Mouse (Mus musculus): Measurements from ENCODE around the gene Nat8f2. TPM values are rescaled to one million over a fixed set of nuclear protein-coding genes. Genes with fewer than 3 reads are reported as not detected.

Gene Nat8f2
- 0.30 and 2.4 TPM in 2 replicates for polyA plus RNA-seq (2012; rRNA removed; ENCODE audit: low replicate concordance)

DNA sequence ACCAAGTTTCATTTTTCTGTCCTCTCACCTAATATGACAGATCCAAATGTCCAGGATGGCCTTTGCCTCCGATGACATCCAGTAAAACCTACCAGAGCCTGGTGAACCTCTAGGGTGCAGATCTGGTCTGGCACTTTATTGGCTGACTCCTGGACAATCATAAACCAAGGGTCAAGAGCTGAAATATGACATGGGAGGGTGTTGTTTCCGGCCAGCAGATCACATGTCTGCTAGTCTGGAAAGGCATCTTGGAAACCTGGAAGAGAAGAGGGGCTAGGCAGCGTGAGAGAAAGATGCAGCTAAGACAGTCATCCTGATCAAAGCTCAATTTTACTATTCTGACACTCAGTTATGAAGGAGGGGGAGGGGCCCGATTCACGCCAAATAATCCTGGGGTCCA is at the start of gene Nat8f2:
TSS of gene Nat8f2 (minus strand) at position 153 of the 400 bp plus-strand sequence.

DNA sequence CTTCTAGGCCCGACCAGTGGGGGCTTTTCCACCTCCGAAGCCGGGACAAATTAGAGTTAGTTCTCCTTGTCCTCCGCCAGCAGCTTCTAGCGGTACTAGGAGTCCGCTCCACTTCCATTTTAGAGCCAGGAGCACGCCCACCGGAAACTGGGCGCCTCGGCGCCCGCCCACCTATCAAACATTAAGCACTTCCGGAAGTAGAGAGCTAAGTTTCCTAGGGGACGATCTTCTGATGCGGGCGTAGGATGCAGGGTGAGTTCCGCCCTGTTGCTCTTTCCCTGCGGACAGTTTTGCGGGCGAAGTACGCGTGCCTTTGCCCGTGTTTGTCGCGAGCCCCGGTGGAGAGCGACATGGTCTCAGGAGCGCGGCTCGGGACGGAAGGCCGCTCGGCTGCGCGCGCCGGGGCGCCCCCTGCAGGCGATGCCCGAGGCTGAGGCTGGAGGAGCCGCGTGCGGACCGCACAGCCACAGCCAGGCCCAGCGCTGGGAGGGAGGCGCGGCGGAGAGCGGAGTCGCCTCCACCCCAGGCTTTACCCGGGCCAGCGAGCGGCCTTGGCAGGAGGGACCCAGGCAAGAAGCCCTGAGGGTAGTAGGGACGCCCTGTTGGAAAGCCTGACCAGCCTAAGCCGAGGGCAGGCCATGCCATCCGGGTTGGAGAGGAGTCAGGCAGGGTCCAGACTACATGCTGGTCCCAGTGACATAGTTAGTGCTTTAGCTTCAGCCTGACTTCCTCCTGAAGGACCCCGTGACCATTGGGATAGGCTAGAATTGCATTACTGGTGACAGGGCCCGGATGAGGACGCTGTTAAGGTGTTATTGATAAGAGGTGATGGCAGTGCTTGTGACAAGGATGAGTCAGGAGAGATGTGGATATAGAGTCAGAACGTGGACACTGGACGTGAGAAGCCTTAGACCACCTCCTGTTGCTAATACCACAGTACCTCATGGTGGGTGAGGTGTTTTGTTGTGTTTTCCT is 46.9 kb upstream of the Nat8f2 start, which contains the start of gene Nat8f1:
TSS of gene Nat8f1 (minus strand) at position 149 of the 975 bp plus-strand sequence.

DNA sequence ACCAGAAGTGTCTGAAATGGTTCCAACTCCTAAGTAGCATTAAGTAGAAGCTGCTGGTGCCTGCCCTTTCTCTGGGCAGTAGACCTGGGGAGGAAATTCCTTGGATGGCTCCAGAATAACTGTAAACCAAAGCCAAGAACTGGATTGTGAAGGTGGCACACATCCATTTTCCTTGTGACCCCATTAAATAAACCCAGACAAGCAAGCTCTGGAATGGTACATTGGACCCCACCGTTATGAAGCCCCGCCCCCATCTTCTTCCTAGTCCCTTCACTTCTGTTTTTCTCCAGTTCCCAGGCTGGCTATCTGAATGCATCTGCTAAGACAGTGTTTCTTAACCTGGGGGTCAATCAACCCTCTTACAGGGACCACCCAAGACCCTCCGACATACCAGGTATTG is 42.6 kb upstream of the Nat8f2 start, which contains the start of gene Tprkb:
TSS of gene Tprkb (plus strand) at position 279 of the 400 bp plus-strand sequence.

DNA sequence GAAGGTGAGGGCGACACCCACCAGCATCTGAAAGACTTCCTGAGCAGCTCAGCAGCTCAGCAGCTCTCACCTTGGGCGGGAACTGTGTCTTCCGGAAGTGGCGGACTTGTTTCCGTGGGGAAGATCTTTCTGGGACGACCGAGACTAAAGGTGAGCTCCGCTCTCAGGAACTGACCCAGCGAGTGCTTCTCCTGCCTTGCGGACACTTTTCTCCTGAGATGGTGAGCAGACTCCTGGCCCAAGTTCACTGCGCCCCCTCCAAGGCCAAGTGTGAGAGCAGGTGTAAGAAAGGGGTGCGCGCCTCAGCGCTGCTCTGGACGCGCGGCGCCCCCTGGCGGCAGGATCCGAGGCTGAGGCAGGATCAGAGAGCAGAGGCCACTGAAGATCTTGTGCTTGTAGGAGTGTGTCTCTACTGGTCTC is 35.7 kb upstream of the Nat8f2 start, which contains the start of gene Nat8f4:
TSS of gene Nat8f4 (minus strand) at position 243 of the 420 bp plus-strand sequence.

DNA sequence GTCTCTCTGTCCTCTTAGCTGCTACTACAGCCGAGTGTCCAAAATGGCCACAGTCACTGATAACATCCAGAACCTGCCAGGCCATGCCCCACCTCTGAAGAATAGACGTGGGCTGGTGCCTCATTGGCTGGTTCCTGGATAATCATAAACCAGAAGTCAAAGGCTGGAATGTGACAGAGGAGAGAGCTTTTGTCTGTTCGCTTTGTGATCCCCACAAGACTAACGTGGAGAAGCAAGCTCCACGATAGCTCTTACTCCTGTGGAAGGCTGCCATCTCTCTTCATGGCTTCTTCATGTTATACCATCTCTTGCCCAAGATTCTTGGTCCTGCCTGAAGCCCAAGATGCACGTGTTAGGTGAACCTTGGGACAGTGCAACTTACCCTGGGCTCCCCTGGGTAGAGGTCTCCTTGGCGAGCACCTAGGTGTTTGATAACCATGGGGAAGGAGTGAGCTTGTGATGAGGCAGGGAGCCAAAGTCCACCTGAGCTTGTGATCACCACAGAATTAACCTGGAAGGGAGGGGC is 37.1 kb downstream of the Nat8f2 start, which contains the start of gene Nat8:
TSS of gene Nat8 (minus strand) at position 287 of the 526 bp plus-strand sequence.

DNA sequence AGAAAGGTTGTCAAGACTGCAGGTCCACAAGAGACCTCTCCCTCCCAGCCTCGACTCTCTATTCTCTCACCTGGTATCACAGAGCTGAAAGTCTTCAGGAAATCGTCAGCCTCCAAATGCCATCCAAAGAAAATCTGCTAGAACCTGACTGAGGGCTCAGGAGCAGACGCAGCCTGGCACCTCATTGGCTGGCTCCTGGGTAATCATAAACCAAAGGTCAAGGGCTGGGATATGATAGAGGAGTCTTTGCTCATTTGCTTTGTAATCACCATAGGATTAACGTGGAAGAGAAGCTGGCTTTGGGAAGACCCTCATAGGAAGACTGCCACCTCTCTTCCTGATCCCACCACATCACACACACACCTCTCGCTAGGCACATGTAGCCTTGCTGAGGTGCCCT is 48.1 kb downstream of the Nat8f2 start, which contains the start of the genes Nat8f6 and Nat8f5:
TSS of gene Nat8f6 (minus strand) at position 118 of the 400 bp plus-strand sequence.
TSS of gene Nat8f5 (minus strand) at position 136 of the 400 bp plus-strand sequence.

Other genes starting within 250 kb of the Nat8f2 start
- 3.2 and 15.6 TPM in 2 replicates for gene Nat8f7, start 156.0 kb downstream of the Nat8f2 start, polyA plus RNA-seq (2012; rRNA removed; ENCODE audit: low replicate concordance)
- 1.5 TPM in 1 of 2 replicates, not detected in the other for gene Nat8f3, start 103.4 kb downstream of the Nat8f2 start, polyA plus RNA-seq (2012; rRNA removed; ENCODE audit: low replicate concordance)
- gene Nat8f6, start 48.2 kb downstream of the Nat8f2 start, polyA plus RNA-seq (2012; rRNA removed; ENCODE audit: low replicate concordance), result 4.2 and 4.8 TPM in 2 replicates
- gene Nat8f5, start 48.2 kb downstream of the Nat8f2 start, polyA plus RNA-seq (2012; rRNA removed; ENCODE audit: low replicate concordance), result 32.9 and 38.5 TPM in 2 replicates
- gene Nat8, start 37.1 kb downstream of the Nat8f2 start, polyA plus RNA-seq (2012; rRNA removed; ENCODE audit: low replicate concordance), result 81.1 and 118 TPM in 2 replicates
- gene Nat8f4, start 35.7 kb upstream of the Nat8f2 start, polyA plus RNA-seq (2012; rRNA removed; ENCODE audit: low replicate concordance), result 15.3 and 31.8 TPM in 2 replicates
- gene Tprkb, start 42.7 kb upstream of the Nat8f2 start, polyA plus RNA-seq (2012; rRNA removed; ENCODE audit: low replicate concordance), result 19.4 and 21.0 TPM in 2 replicates
- gene Nat8f1, start 46.5 kb upstream of the Nat8f2 start, polyA plus RNA-seq (2012; rRNA removed; ENCODE audit: low replicate concordance), result 16.7 and 24.8 TPM in 2 replicates
- gene Dusp11, start 92.5 kb upstream of the Nat8f2 start, polyA plus RNA-seq (2012; rRNA removed; ENCODE audit: low replicate concordance), result 14.1 and 35.9 TPM in 2 replicates
- gene Figla, start 147.0 kb upstream of the Nat8f2 start, polyA plus RNA-seq (2012; rRNA removed; ENCODE audit: low replicate concordance), result not detected in 2 replicates
- 0.07 and 1.6 TPM in 2 replicates for gene Add2, start 159.5 kb upstream of the Nat8f2 start, polyA plus RNA-seq (2012; rRNA removed; ENCODE audit: low replicate concordance)